Mouse (Mus musculus): ENCODE measurements at regions not wholly inside any gene's neighbourhood (a gene's known extent, or its start where the extent isn't known, plus 50 kb on each side); places are given as distances from the start of the nearest gene placed in this dataset.

DNA sequence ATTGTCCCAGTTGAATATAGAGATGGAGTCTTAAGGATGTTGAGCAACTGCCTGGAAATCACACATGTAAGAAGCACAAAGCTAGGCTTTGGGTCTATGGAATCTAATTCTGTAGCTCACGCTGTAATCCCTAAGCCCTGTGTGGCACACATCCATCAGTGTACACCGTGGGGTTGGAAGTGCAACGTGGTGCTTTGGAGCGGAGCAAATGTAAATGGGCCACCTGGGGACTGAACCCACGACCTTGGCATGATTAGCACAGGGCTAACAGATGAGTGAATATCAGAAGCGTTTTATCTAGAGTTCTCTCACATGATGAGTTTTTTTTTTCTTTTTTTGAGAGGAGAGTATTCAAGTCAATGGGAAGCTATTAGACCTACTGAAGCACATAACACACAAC lies 437.6 kb downstream of the Tmem182 start:
- no peak for ATAC-seq (replicated peaks; ENCODE audit: poor library complexity)

DNA sequence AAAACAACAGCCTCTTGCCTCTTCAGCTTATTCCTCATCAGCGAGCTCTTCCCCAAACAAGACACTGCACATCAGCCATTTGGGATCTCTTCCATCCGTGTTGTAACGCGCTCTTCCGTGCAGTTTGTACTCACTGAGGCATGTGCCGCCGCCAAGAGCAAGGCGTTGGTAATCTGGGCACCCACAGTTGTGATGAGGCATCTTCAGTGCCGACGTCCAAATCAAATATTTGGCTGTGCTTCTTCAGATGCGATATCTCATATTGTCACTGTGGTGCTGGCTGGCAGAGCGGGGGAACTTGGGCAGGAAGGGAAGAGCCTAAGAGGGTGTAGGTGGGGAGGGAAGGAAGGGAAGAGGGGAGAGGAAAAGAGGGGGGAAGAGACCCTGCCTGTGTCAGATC lies 439.2 kb downstream of the Tmem182 start:
- no peak for ATAC-seq (replicated peaks; ENCODE audit: poor library complexity)

DNA sequence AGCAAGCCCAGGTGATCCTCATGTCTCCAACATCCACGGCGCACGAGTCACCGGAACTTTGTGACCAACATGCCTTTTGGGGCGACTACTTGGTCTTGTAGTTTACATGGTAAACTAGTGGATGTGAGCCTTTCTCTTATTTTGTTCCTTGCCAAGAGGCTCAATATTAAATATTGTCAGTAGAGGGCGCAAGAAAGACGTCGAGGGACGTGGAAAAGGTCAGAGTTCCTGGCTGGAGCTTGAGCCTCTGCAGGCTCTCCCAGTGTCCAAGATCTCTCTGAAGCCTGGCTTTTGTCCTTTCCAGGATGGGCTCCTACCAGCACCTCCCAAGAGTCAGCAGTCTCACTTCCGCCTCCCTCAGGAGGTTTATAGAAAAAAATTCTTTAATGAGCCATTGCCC lies 458.8 kb downstream of the Tmem182 start:
- ATAC-seq (replicated peaks; ENCODE audit: poor library complexity), result 0 out of 2 replicates have a peak, but pooled peaks have one; percentile 23

DNA sequence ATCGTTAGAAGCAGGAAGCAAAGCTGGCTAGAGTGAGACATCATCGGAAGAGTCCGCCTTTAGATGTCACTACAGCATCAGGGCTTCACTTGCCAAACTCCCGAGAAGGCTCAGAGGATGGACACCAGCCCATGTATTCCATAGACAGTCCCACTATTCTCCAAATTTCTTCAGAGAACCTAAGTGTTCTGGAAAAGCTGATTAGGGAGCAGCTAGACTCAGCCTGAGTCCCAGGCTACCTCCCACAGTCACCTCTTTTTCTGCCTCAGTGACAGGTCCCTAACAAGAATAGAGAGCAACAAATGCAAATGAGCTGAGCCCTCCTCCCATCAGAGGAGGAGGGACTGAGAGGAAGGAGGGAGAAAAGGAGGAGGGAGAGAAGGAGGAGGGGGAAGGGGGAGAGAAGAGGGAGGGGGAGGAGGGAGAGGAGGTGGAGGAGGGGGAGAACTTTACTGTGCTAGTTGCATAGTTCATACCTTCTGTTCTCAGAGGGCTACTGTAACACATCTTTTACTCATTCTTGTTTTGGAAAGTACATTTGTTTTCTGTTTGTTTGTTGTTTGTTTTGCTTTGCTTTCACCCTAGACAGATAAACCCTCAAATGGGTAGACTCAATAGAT lies 465.8 kb downstream of the Tmem182 start:
- no peak for ATAC-seq (replicated peaks; ENCODE audit: poor library complexity)

DNA sequence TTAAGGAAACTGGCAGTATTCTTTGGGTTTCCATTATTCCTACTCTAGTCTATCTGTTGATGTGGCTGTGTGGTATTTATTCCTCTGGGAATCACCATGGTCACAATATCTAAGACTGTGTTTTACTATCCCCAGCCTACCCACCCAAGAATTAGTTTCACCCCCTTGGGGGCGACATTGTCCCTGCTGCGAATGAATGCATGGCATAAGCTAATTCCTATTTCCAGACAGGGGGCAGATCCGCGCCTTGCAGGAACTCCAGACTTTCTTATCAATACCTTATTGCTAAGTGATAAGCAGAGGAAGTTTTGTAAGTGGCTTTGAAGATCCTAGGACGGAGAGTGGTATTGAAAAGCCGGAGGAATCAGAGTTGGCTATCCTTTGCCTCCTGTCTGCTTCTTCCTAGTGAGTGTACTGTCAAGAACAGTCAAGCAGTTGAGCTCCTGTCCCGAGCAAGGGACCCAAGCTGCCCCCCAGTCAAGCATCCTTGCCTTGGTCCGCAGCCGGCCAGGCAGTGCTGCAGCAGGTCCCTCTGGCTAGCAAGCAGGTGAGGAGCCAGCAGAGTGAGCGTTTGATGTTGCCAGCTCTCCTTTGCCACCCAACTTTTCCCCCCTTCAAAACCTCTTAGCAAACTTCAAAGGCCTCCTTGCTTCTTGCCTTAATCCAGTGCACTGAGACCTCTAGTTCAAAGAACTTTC lies 469.3 kb downstream of the Tmem182 start:
- ATAC-seq (replicated peaks; ENCODE audit: poor library complexity), result no peak

DNA sequence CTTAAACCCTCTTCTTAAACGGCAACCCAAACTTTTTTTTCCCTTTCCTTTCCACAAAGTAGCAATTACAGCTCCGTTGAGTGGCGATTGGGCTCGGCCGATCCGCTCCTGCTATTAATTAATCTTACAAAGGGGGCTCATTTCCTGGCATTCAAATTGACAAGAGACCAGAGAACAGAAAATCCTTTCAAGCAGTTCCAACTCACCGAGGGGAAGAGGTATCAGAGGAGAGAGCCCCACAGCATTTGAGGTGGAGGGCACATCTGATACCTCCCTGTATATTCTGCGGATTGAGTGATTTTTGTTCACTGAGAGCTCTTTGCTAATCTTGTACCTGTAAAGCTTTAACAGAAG lies 469.8 kb downstream of the Tmem182 start:
- ATAC-seq (replicated peaks; ENCODE audit: poor library complexity), result no peak

DNA sequence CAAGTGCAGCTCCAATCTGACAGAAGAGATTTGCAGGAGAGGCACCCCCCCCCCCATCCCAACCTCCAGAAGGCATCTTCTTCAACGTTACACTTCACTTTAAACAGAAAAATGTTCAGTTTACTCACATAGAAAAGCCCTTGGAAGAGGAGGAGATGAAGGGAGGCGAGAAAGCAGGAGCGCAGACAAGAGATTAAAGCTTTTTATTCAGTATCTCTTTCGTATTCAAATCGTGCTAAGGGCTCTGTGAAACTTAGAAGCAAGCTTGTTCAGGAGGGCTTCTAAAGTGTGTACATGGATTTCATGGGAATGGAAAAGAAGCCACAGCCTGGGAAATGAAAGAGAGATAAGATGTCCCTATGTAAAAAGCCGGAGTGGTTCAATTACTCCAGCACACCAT lies 470.2 kb downstream of the Tmem182 start:
- ATAC-seq (replicated peaks; ENCODE audit: poor library complexity), result no peak

DNA sequence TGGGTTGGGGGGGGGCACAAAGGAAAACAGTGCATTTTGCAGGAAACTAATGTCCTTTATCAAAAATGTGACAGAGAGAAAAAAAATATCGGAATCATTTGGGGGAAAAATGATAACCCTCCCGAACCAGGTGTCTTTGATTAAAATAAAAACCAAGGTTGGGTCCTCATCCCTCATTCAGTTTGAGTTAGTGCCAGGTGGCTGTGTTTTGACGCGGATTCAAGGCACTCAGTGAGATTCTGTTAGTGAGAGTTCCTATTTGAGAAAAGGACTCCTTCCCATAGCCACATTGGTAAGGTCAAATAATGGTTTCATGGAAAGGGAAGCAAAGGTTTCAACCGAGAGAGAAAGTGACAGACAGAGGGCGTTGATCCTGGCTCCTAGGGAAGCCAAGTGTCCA lies 470.9 kb downstream of the Tmem182 start:
- ATAC-seq (replicated peaks; ENCODE audit: poor library complexity), result no peak

DNA sequence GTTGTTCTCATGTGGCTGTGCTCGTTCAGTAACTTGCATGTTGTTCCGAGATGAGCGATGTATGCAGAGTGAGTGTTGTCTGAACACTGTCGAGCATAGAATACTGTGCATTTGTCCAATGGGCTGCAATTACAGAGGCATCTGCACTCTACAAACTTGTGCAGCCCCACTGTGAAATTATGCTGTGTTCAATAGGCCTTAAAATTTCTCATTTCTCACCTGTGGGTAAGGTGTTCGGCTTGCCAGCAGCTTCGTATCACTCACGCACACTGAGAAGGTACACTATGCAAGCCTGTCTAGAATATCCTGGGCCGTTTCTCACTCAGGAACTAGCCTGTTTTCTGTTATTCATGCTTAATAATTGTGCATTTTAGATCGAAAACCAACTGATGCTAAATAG lies 479.8 kb downstream of the Tmem182 start:
- ATAC-seq (replicated peaks; ENCODE audit: poor library complexity), result no peak

DNA sequence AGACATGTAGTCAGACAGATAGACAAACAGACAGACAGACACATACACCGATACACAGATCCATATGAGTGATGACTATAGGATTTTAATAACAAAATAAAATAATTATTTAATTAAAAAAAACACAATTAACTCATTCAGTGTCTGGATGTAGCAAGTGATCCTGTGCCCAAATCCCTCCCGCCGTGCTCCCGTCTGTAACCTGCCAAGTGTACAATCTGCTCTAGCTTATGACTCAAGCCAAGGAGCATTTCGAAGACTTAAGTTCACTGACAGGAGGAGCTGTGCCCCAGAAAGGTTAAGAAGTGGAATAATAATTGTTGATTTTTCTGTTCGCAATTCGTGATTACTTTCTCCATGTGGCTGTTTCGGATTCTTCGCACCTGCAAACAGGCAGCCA lies 480.8 kb downstream of the Tmem182 start:
- no peak for ATAC-seq (replicated peaks; ENCODE audit: poor library complexity)

DNA sequence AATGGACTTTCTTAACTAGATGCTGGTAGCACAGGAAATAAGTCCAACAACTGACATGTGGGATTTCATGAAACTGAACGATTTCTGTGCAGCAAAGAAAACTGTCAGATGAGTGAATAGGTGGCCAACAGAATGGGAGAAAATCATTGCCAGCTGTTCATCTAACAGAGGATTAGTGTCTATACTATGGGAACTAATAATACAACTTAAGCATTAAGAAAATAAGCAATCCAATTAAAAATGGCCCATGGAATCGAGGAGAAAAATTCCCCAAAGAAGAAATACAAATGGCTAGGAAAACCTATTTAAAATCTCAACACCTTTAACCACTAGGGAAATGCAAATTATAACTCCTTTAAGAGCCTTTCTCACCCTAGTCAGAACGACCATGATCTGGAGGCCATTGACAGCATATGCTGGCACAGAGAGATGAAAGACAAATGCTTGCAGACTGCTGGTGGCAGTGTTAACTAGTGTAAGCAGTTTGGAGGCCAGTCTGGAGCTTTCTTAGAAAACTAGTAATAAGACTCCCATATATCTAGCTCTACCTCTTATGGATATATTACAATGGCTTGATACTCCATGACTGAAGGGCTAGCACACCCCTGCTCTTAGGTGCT lies 521.6 kb downstream of the Tmem182 start:
- no peak for ATAC-seq (replicated peaks; ENCODE audit: poor library complexity)

DNA sequence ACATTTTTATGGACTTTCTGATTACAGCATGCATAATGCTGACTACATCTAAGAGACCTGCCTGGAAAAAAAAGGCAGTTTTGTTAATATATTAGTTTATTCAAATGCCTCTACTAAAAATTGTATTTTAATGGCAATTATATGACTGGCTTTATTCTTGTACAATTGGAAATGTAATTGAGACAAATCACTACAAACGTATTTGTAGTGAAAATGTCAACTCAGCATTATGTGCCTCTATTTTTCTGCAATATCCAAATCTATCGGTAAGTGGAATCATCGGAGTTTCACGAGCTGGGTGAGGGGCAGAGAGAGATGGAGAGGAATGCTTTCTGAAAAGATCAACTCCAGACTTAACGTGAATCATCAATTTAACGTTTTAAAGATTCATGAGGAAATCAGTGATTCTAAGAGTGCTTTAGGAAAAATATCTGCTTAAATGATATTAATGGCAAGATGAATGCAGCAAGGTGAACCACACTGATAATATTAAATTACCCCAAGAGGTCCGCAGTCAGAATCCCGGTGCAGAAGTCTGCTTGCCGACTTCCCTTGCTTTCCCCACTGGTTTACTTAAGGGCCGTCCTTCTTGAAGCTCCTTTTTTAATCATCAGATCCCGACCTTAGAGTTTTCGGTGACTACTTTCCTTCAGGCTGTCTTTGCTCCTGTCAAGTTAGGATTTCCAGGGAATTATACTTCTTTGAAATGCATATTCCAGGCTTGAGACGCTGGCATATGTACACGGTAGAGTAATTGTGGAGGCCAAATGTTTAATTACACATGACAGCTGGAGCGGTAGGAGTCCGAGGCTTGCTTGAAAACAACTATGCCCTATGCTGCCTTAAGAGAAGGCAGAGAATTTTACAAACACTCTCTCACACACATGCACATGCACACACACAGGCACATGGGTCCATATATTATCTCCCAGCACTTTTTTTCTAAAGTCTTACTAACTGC lies 544.7 kb downstream of the Tmem182 start:
- no peak for ATAC-seq (replicated peaks; ENCODE audit: poor library complexity)

DNA sequence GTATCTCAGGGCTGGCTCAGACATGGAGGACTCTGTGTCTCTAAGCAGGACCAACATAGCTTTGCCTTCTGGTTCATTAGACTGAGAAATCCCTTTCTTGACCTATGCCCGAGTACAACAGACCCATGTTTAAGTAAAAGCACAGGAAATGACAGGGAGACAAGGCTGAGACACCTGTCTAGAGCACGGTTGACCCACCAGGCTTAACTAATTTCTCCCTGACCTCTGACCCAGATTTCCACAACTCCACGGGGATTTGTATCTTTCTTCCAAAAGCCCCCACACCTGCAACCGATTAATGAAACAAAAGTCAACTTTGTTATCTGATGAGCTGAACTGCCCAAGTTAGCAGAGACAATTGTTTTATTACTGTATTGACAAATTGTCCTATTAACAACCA lies 553.7 kb downstream of the Tmem182 start:
- no peak for ATAC-seq (replicated peaks; ENCODE audit: poor library complexity)

DNA sequence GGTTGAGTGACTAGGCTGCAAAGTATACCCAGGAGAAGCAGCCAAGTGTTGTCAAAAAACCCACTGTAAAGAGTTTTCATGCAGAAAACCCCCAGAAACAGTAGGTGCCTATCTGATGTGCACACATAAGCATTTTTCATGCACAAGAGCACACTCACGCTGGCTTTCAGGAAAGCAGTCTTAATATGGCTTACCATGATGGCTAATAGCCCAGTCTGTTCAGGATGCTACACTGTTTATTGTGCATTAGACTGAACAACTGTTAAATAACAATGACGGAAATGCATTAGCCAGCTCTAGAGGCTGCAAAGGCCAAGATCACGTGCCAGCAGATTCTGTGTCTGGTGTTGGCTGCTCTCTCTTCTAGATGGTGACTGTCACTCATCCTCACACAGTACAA lies 556.1 kb downstream of the Tmem182 start:
- ATAC-seq (replicated peaks; ENCODE audit: poor library complexity), result no peak

DNA sequence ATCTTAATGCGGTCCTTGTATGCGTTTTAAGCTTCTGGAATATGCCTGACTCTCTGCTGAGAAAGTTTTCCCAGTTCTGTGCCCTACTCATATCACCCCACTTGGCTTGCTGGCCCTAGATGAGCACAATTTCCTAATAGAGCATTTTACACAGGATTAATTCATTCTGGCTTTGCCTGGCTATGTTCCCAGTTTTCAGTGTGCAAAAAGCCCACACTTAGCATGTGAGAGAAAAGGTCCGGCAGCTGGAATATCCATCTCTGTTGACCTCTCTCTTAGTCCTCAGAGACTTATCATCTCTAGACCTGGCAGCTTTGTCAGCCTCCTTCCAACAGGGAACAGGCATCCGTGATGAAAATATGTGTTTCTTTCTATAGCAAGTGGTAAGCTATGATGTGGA lies 574.6 kb downstream of the Tmem182 start:
- no peak for ATAC-seq (replicated peaks; ENCODE audit: poor library complexity)

DNA sequence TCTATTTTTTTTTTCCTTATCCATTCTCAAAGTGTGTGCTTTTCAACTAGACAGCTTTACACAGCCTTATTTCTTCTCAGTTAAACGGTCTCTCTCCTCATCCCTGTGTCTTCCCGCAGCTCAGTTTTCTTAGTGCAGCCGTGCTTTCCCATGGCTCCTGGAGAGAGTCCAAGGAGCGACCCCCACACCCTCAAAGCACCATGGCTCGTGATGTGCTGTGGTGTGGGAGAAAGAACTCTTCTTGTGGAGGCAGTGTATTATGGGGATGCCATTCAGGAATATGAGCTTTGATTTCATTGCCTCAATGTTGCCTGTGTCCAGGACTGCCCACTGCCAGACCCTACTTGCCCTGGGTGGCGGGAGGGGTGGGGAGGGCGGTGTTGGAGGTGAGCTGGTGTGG lies 576.1 kb downstream of the Tmem182 start:
- no peak for ATAC-seq (replicated peaks; ENCODE audit: poor library complexity)

DNA sequence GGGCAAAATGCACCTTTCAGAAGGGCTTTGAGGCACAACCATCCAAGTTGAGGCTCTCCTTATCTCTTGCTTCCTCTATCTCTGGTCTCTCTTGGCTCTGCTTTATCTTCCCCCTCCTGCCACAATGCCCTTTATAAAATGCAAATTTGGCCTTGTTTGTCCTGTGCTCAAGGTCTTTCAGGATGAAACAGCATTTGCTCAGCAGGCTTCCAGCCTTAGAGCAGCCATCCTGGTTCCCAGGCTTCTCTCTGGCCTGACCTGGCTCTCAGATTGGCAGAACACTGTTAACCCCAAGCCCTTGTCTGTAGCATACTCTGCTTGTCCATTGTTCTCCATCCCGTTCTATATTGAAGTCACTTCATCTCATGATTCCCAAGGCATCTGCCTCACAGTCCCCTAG lies 579.3 kb downstream of the Tmem182 start:
- ATAC-seq (replicated peaks; ENCODE audit: poor library complexity), result no peak

DNA sequence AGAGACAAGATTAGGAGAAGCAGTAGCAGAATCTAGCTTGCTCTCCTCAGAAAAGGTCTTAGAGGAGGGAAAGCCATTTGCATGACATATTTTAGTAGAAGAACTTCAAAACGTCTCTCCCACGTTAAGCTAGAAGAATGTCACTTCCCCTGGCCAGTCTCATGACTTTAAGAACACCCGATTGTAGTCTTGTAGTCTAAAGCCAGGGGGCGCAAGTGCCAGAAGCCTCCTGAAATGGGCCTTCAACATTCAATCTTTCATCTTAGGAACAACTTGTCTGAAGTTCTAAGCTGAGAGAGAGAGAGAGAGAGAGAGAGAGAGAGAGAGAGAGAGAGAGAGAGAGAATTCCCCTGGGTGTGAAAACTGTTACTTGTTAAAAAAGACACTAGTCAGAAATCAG lies 581.0 kb downstream of the Tmem182 start:
- no peak for ATAC-seq (replicated peaks; ENCODE audit: poor library complexity)

DNA sequence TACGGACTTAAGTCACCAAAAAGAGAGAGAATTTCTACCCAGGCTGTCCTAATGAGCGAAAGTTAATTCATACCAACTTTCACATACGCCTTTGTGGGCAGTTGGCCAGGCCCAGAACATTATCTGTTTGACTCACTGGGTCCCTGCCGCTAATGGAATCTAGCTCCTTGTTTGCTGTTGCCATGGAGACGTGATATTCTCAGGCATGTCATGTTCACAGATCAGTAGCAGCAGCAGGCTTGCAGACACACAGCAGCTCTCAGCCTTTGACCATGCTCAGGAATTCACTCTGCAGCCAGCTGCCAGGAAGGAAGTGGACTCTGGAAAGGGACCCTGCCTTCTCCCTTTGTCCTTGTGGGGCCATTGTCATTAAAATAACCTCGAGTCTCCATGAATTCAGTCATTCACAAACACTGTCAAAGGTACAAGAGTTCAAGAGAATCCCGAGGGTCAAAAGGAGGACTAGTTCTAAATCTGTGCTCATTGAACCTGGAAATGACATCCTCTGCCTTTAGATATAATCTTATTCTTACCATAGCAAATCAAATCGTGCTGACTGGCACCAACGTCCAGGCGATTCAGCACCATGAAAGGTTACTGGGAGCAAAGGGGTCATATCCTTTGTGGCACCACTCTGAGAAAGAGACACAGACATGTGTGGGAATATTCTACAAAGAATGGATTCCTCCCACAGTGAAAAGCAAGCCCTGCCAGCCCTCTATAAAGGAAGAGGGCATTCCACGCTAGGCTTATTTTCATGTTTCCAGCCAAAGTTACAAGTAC lies 584.9 kb downstream of the Tmem182 start:
- no peak for ATAC-seq (replicated peaks; ENCODE audit: poor library complexity)

DNA sequence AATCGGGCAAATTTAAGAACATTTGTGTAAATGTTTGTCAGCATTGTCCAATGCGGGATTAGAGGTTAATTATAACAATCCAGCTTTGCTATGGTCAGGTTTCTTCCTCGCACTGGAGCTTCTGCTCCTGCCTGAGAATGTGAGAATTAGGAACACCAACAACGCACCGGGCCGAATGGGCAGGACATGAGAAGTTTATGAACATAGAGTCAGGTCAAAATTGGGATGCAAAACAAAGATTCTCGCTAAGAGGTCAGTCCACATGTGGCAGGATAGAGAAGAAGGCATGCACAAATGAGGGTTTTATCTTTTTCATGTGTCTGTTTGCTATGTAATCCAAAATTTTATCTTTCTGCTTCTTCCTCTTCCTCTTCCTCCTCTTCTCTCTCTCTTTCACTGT lies 585.7 kb downstream of the Tmem182 start:
- no peak for ATAC-seq (replicated peaks; ENCODE audit: poor library complexity)

DNA sequence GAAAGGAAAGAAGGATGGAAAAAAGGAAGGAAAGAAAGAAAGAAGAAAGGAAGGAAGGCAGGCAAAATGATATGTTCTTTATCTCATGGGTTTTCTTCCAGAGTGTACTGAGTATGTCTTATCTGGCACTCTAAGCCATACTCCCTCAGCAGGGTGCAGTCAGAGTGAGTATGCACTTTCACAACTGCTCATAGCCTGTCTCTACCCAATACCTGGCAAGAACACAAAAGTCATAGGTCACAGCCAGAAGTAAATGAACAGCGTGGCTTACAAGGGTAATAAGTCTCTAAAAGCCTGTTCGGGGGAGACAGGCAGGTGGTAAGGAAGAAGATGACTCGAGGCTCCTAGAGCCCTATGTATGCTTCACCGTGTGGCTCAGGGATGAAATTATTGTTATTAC lies 587.9 kb downstream of the Tmem182 start:
- no peak for ATAC-seq (replicated peaks; ENCODE audit: poor library complexity)

Measured in megakaryocyte progenitor cell, adult 5-6 weeks (primary cell).